Mouse (Mus musculus) embryonic facial prominence, embryonic 13.5 days (tissue): ENCODE measurements around the gene Rhox1. TPM values are rescaled to one million over a fixed set of nuclear protein-coding genes. Genes with fewer than 3 reads are reported as not detected.

ENCODE experiments used
- ATAC-seq: fragments of 200-750 bp; cut with Nextera tagmentation; 2 replicates; pipeline ENCODE4 v1.8.0; 2017; ENCODE audit warnings: low read depth; ENCODE audit not compliant: insufficient number of reproducible peaks, insufficient read depth, low FRiP score, low TSS enrichment
- H3K27ac ChIP-seq: fragments of 300-500 bp; sonication (generic); 2 replicates; pipeline ENCODE4 v1.5.1; 2015; ENCODE audit warnings: moderate library complexity, mild to moderate bottlenecking, inconsistent platforms
- H3K27me3 ChIP-seq: fragments of 300-500 bp; sonication (generic); 2 replicates; pipeline ENCODE4 v1.6.1; 2015; ENCODE audit warnings: mild to moderate bottlenecking, inconsistent platforms
- H3K36me3 ChIP-seq: fragments of 300-500 bp; sonication (generic); 2 replicates; pipeline ENCODE4 v1.6.1; 2015; ENCODE audit warnings: mild to moderate bottlenecking, inconsistent platforms
- H3K4me1 ChIP-seq: fragments of 300-500 bp; sonication (generic); 2 replicates; pipeline ENCODE4 v1.6.1; 2015; ENCODE audit warnings: inconsistent platforms
- H3K4me2 ChIP-seq: fragments of 300-500 bp; sonication (generic); 2 replicates; pipeline ENCODE4 v1.6.1; 2015; ENCODE audit warnings: moderate library complexity, mild to moderate bottlenecking, inconsistent platforms
- H3K4me3 ChIP-seq: fragments of 300-500 bp; sonication (generic); 2 replicates; pipeline ENCODE4 v1.5.1; 2015; ENCODE audit warnings: mild to moderate bottlenecking, inconsistent platforms
- H3K9ac ChIP-seq: fragments of 300-500 bp; sonication (generic); 2 replicates; pipeline ENCODE4 v1.6.1; 2015; ENCODE audit warnings: mild to moderate bottlenecking, inconsistent platforms
- H3K9me3 ChIP-seq: fragments of 300-500 bp; sonication (generic); 2 replicates; pipeline ENCODE4 v1.6.1; 2016; ENCODE audit warnings: inconsistent platforms
- WGBS: fragments of 180-500 bp; shearing (Covaris S2); methylation state at CpG from one replicate; pipeline ENCODE4 v1.1.7; 2015; ENCODE audit warnings: mixed read lengths; 5-methylcytosine and 5-hydroxymethylcytosine counted together
- polyA plus RNA-seq: library from polyadenylated mRNA; unstranded; fragments of >200 nt; fragmentation: Nextera tagmentation; extraction: Ambion mirVana; gene quantifications from 2 replicates; pipeline ENCODE4 v1.2.1, GENCODE M21; 2015

The Rhox1 gene
- polyA plus RNA-seq, 1 experiment from 2014 or later: not detected

GRCm38 (mm10) chrX:37167085-37167484, 55.0 kb downstream of the Rhox1 start:
- 34% methylated on average over 3 of the region's 3 CpGs for WGBS

More at GRCm38 (mm10) chrX:37167085-37167484, 55.0 kb downstream of the Rhox1 start:
- no peak for ATAC-seq
- no peaks in the 10 kb centered on the region for H3K9me3 ChIP-seq
- no peak overlapping the region for H3K27ac ChIP-seq
- no peak overlapping the region for H3K4me2 ChIP-seq
- no peaks in the 10 kb centered on the region for H3K36me3 ChIP-seq
- no peaks in the 10 kb centered on the region for H3K4me1 ChIP-seq
- H3K4me3 ChIP-seq: no peak overlapping the region
- 0 out of 2 replicates have a peak, but pooled peaks cover 4% of the 10 kb centered on the region for H3K27me3 ChIP-seq
- H3K9ac ChIP-seq: no peak overlapping the region

Other genes with a start within 250 kb of the Rhox1 start
- gene Sept6, start 230.5 kb downstream of the Rhox1 start, polyA plus RNA-seq: 38.3 and 40.0 TPM in 2 replicates
- gene Sowahd, start 173.4 kb downstream of the Rhox1 start, polyA plus RNA-seq: not detected in 2 replicates
- 601 and 648 TPM in 2 replicates for gene Rpl39, start 136.9 kb downstream of the Rhox1 start, polyA plus RNA-seq
- 23.4 and 24.4 TPM in 2 replicates for gene Upf3b, start 111.9 kb downstream of the Rhox1 start, polyA plus RNA-seq
- gene Nkap, start 95.5 kb downstream of the Rhox1 start, polyA plus RNA-seq: 16.7 and 17.4 TPM in 2 replicates
- gene Akap14, start 53.4 kb downstream of the Rhox1 start, polyA plus RNA-seq: not detected in 2 replicates
- gene Ndufa1, start 31.1 kb downstream of the Rhox1 start, polyA plus RNA-seq: 454 and 456 TPM in 2 replicates
- 12.4 and 14.1 TPM in 2 replicates for gene Rnf113a1, start 31.0 kb downstream of the Rhox1 start, polyA plus RNA-seq
- not detected in 2 replicates for gene Gm9, start 11.2 kb downstream of the Rhox1 start, polyA plus RNA-seq
- gene Rhox2a, start 22.7 kb upstream of the Rhox1 start, polyA plus RNA-seq: not detected in 2 replicates
- not detected in 2 replicates for gene Rhox3a, start 27.7 kb upstream of the Rhox1 start, polyA plus RNA-seq
- 1.1 TPM in 1 of 2 replicates, not detected in the other for gene Rhox4a, start 43.1 kb upstream of the Rhox1 start, polyA plus RNA-seq
- not detected in 2 replicates for gene Rhox3a2, start 157.8 kb upstream of the Rhox1 start, polyA plus RNA-seq
- 1.7 TPM in 1 of 2 replicates, not detected in the other for gene Rhox4a2, start 168.6 kb upstream of the Rhox1 start, polyA plus RNA-seq
- gene Rhox2b, start 189.8 kb upstream of the Rhox1 start, polyA plus RNA-seq: not detected in 2 replicates
- 0.87 TPM in 1 of 2 replicates, not detected in the other for gene Rhox4b, start 210.2 kb upstream of the Rhox1 start, polyA plus RNA-seq
- 0.45 TPM in 1 of 2 replicates, not detected in the other for gene Rhox2c, start 231.4 kb upstream of the Rhox1 start, polyA plus RNA-seq
- not detected in 2 replicates for gene Rhox3c, start 236.3 kb upstream of the Rhox1 start, polyA plus RNA-seq